Mouse (Mus musculus): ENCODE measurements around the gene Trim30d. TPM values are rescaled to one million over a fixed set of nuclear protein-coding genes. Genes with fewer than 3 reads are reported as not detected.
"Not testable (repeated sequence)": the region's sequence is repeated elsewhere in the genome, so short reads cannot be mapped to it uniquely, and the experiment has no call there.

Gene Trim30d
- polyA plus RNA-seq (2017; shearing (Covaris generic)) = 10 to 100 TPM; 40.7 to 42.4 TPM

DNA sequence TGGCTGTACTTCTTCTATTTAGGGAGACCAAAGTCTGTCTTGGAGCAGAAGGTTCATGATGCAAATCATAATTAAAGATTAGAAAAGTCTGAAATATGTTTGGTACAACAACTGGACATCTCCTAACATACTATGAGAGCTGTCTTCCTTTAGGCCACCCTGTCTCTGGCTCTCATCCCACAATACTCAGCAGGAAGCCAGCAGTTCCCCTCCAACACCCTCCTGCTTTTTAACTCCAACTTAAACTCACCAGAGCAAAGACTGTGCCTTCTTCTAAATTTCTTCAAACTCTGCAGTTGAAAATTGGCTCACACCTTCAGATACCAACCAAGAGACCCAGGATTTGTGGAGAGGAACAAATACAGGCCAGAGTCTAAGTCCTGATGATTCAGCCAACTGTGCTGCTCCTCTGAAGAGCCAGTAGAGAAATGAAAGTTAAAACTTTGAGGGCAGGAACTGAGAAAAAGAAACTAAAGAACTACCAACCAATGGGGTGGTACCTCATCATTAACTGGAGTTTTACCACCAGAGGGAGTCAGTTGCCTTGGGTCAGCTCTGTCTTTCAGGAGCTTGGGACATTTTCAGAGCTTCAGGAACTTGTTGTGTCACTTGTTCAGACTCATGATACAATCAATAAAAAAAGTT is at the start of gene Trim30d:
Gene Trim30d (minus strand): TSS at position 429 of the 645 bp plus-strand sequence.
- peak; percentile 98 for ATAC-seq

DNA sequence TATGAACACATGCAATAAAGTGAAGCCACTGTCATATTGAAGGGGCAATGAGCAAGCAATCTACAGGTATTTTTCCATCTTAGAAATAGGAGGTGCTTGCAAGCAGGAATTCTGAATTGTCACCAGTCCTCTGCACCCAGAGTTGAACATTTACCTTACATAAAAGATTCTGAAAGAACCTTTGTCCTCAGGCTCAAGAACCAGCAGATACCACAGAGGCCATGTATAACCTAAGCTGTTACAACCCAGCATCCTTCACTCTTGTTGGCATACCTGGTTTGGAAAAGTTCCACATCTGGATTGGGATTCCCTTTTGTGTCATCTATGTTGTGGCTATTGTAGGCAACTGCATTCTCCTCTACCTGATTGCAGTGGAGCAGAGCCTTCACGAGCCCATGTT is 45.1 kb upstream of the Trim30d start:
- ATAC-seq = no peak

DNA sequence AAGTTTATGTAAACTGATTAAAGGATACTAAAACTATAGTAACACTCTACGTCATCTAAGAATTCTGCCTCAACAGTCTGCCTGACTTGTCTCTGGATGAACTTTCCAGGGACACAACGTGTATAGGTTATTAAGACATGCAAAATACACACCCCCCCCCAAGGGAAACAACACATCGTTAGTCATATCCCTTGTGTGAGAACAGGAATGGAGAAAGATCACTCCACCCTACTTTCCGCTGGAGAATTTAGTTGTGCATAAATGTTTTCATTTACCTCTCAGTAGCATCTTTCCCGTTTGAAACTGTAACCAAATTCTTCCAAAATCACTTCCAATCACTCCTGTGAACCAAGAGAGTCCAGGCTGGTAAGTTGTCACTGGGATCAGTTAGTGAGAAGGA is 42.2 kb upstream of the Trim30d start, which contains the start of gene Olfr651:
Gene Olfr651 (plus strand): TSS at position 301 of the 400 bp plus-strand sequence.
- ATAC-seq = no peak

DNA sequence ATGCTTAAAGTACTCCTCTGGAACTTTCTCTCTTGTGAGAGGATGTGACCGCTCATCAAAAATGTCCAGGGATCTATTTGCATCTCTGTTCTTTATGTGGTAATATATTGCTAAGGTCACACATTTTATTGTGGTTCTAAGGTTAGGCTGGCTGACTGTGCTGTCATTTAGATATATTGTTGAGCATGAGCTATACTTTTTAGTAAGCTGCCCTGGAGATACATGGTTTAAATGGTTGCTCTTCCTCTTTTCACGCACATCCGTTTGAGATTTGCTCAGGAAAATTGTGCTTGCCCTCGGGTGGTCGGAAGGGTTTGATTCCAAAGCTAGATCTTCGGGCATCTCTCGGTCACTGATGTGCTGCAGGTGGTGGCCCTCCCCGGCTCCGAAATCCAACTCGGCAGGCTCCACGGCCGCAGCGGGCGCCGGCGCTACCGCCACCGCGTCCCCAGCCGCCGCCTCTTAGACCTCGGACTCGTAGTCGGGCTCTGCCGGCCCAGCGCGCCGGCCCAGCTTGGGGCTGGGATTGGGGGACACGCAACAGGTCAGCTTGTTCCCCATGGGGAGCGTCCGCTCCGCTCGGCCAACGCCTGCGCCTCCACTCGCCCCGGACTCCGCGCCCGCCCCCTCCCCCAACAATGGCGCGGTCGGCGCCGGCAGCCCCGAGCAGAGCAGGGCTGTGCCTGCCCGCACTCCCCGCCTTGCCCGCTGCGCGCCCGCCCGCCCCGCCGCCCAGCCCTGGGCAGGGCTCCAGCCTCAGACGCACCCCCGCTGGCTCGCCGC is 5.9 kb downstream of the Trim30d start:
- ATAC-seq = no peak

DNA sequence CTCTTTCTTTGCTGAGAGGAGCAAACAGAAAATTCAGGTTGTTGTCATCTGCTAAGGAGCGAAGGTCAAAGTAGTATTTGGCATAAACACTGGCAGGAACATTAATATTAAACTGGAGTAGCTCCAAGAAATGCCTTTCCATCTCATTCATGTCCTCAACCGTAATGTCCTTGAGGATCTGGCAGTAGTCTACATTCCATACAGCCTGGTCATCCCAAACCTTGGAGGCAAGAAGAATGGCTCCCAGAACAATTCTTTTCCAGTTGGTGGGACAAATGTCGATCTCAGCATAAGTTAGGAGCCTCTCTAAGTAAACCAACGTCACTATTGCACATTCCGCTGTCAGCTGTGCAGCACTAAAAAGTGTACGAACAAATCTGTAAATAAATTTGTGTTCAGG is 6.5 kb downstream of the Trim30d start:
- not testable (repeated sequence) for ATAC-seq

DNA sequence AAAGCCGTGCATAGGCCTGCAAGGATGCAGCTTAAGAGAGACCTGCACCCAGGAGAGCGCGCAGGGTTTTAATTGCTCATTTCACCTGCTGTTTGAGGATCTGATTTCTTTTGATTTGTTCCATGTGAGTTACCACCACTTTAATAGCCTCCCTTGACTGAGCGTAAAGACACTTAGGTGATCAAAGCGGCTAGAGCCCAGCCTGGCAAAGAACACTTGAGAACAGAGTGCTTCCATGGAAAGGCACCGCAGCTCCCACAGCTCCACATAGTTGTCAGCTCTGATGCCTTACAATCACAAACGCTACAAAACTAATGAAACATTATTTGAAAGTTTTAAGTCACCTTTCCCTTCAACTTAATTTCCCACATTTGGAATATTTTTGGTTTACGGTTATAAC is 8.2 kb downstream of the Trim30d start:
- ATAC-seq = not testable (repeated sequence)

DNA sequence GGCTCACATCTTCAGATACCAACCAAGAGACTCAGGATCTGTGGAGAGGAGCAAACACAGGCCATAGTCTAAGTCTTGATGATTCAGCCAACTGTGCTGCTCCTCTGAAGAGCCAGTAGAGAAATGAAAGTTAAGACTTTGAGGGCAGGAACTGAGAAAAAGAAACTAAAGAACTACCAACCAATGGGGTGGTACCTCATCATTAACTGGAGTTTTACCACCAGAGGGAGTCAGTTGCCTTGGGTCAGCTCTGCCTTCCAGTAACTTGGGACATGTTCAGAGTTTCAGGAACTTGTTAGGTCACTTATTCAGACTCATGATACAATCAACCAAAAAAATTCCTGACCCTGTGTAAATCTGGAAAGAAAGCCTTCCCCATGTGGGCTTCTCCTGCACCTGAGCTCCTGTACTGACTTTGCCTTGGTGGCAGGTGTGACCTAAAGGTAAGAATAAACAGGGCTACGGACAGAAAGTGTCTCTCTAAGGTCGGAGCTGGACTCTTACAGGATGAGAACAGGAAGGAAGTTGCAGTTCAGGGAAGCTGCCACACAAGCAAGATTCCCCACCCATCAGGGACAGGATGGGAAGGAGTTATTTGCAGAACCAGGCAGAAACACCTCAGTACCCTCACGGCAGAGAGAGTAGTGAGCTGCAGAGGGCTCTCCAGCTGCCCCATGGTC is 42.4 kb downstream of the Trim30d start, which contains the start of gene Trim30a:
Gene Trim30a (minus strand): TSS at position 129 of the 680 bp plus-strand sequence.
- peak; percentile 99 for ATAC-seq

DNA sequence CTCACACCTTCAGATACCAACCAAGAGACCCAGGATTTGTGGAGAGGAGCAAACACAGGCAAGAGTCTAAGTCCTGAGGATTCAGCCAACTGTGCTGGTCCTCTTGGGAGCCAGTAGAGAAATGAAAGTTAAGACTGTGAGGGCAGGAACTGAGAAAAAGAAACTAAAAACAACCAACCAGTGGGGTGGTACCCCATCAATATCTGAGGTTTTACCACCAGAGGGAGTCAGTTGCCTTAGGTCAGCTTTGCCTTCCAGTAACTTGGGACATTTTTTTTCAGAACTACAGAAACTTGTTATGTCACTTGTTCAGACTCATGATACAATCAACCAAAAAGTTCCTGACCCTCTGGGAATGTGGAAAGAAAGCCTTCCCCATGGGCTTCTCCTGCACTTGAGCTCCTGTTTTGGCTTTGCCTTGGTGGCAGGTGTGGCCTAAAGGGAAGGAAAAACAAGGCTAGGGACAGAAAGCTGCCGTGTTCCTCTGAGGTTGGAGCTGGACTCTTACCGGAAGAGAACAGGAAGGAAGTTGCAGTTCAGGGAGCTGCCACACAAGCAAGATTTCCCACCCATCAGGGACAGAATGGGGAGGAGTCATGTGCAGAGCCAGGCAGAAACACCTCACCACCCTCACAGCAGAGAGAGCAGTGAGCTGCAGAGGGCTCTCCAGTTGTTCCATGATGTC is 61.5 kb downstream of the Trim30d start:
- ATAC-seq = peak; percentile 93

Other genes with a start within 250 kb of the Trim30d start
- 10 to 100 TPM; 36.0 to 41.6 TPM for gene Trim5, start 219.8 kb downstream of the Trim30d start, polyA plus RNA-seq (2017; shearing (Covaris generic))
- gene Trim12a, start 192.4 kb downstream of the Trim30d start, polyA plus RNA-seq (2017; shearing (Covaris generic)) = 100 to 1,000 TPM; 162 to 190 TPM
- 1 to 10 TPM; 1.1 to 2.3 TPM for gene Trim34b, start 178.4 kb downstream of the Trim30d start, polyA plus RNA-seq (2017; shearing (Covaris generic))
- gene Trim12c, start 154.5 kb downstream of the Trim30d start, polyA plus RNA-seq (2017; shearing (Covaris generic)) = 10 to 100 TPM; 20.6 to 26.7 TPM
- gene Trim30b, start 138.0 kb downstream of the Trim30d start, polyA plus RNA-seq (2017; shearing (Covaris generic)) = 1 to 10 TPM; 1.1 to 1.5 TPM
- gene Trim30c, start 107.0 kb downstream of the Trim30d start, polyA plus RNA-seq (2017; shearing (Covaris generic)) = 1 to 10 TPM in 1 of 2 experiments, under 1 TPM in 1; 0.75 to 1.2 TPM
- gene Trim30a, start 42.7 kb downstream of the Trim30d start, polyA plus RNA-seq (2017; shearing (Covaris generic)) = 10 to 100 TPM; 81.7 to 90.6 TPM
- gene Olfr651, start 42.3 kb upstream of the Trim30d start, polyA plus RNA-seq (2017; shearing (Covaris generic)) = not detected
- under 1 TPM in 1 of 2 experiments, not detected in 1; 0.13 TPM for gene Olfr652, start 53.1 kb upstream of the Trim30d start, polyA plus RNA-seq (2017; shearing (Covaris generic))
- gene Olfr653, start 69.5 kb upstream of the Trim30d start, polyA plus RNA-seq (2017; shearing (Covaris generic)) = not detected
- not detected for gene Olfr654, start 79.2 kb upstream of the Trim30d start, polyA plus RNA-seq (2017; shearing (Covaris generic))
- gene Olfr655, start 93.9 kb upstream of the Trim30d start, polyA plus RNA-seq (2017; shearing (Covaris generic)) = under 1 TPM in 1 of 2 experiments, not detected in 1; 0.27 TPM
- gene Olfr656, start 106.1 kb upstream of the Trim30d start, polyA plus RNA-seq (2017; shearing (Covaris generic)) = not detected
- not detected for gene Olfr657, start 116.9 kb upstream of the Trim30d start, polyA plus RNA-seq (2017; shearing (Covaris generic))
- gene Olfr658, start 139.5 kb upstream of the Trim30d start, polyA plus RNA-seq (2017; shearing (Covaris generic)) = not detected
- gene Olfr659, start 158.9 kb upstream of the Trim30d start, polyA plus RNA-seq (2017; shearing (Covaris generic)) = not detected
- gene Olfr661, start 178.7 kb upstream of the Trim30d start, polyA plus RNA-seq (2017; shearing (Covaris generic)) = under 1 TPM in 1 of 2 experiments, not detected in 1; 0.12 TPM

Measured in CD4-positive, CD25-positive, alpha-beta regulatory T cell, adult 4 months (primary cell).